Mouse (Mus musculus) leukemia stem cell, adult 10-12 weeks (primary cell): ENCODE data around the gene Olfr382. TPM values are rescaled to one million over a fixed set of nuclear protein-coding genes. Genes with fewer than 3 reads are reported as not detected.

Experiments
- polyA plus RNA-seq: library from polyadenylated mRNA; stranded (reverse); fragments of >175 nt; gene quantifications from 2 replicates; pipeline ENCODE4 v1.2.3, GENCODE M21; 2012; ENCODE audit warnings: low replicate concordance

Gene Olfr382
- not detected in 2 replicates for polyA plus RNA-seq

DNA sequence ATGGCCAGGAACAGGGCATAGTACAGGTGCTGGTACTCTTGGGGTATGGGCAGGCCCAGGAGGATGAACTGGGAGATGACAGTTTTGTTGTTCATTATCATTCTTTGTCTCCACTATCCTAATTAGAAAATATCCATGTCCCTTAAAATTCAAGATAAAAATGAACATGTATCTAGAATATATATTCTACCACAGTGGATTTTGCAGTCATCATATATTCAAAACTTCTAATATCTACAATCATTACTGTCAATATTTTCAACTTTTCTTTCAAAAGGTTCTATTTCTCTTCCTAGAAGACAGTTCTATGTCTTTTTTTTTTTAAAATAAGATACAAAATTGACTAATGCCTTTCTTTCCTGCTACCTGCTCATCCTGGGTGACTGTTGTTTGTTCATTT lies at the start of gene Olfr382:
Gene Olfr382 (minus strand): TSS at position 101 of the 400 bp plus-strand sequence.

DNA sequence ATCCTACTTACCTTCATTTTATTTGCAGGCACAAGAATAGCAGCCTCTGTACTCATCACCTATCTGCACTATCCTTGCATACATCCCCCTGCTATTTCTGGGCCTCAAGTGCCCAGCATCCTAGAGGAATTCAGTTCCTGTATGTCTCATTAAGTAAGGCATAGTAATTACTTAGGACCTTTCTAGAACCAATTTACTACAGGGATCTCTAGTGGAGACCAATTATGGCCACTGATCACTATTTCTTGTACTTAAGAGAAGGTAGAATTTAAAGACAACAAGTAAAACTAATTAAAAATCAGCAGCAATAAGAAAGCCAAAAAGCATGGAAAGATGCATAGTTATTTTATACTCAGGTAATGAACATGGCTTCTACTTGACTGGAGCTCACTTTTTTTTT lies 25.5 kb downstream of the Olfr382 start, which contains the start of gene Olfr381:
Gene Olfr381 (minus strand): TSS at position 101 of the 400 bp plus-strand sequence.

Other genes with a start within 250 kb of the Olfr382 start
- gene Trpv3, start 249.8 kb downstream of the Olfr382 start, polyA plus RNA-seq = not detected in 2 replicates
- gene Aspa, start 187.6 kb downstream of the Olfr382 start, polyA plus RNA-seq = not detected in 2 replicates
- gene Gm49340, start 187.5 kb downstream of the Olfr382 start, polyA plus RNA-seq = not detected in 2 replicates
- not detected in 2 replicates for gene Spata22, start 187.5 kb downstream of the Olfr382 start, polyA plus RNA-seq
- not detected in 2 replicates for gene Olfr20, start 166.4 kb downstream of the Olfr382 start, polyA plus RNA-seq
- not detected in 2 replicates for gene Olfr376, start 146.0 kb downstream of the Olfr382 start, polyA plus RNA-seq
- gene Olfr1, start 117.6 kb downstream of the Olfr382 start, polyA plus RNA-seq = not detected in 2 replicates
- gene Olfr378, start 88.7 kb downstream of the Olfr382 start, polyA plus RNA-seq = not detected in 2 replicates
- not detected in 2 replicates for gene Olfr380, start 59.7 kb downstream of the Olfr382 start, polyA plus RNA-seq
- not detected in 2 replicates for gene Olfr381, start 25.6 kb downstream of the Olfr382 start, polyA plus RNA-seq
- gene Olfr385, start 75.8 kb upstream of the Olfr382 start, polyA plus RNA-seq = not detected in 2 replicates
- not detected in 2 replicates for gene Olfr384, start 81.4 kb upstream of the Olfr382 start, polyA plus RNA-seq
- not detected in 2 replicates for gene Zfp735, start 171.6 kb upstream of the Olfr382 start, polyA plus RNA-seq